Mouse (Mus musculus) embryonic fibroblast, embryonic 13.5 days (primary cell): ENCODE measurements at regions not wholly inside any gene's neighbourhood (a gene's known extent, or its start where the extent isn't known, plus 50 kb on each side); places are given as distances from the start of the nearest gene placed in this dataset.

Experiments used
- H3K27ac ChIP-seq: 2 replicates; pipeline ENCODE4 v1.5.1; 2012; ENCODE audit warnings: low read length, control low read depth, inconsistent platforms; ENCODE audit not compliant: insufficient read depth
- H3K4me1 ChIP-seq: 2 replicates; pipeline ENCODE4 v1.6.1; 2011; ENCODE audit warnings: low read length; ENCODE audit not compliant: control insufficient read depth, insufficient read depth
- H3K4me3 ChIP-seq: 2 replicates; pipeline ENCODE4 v1.5.1; 2011; ENCODE audit warnings: mild to moderate bottlenecking, control low read depth, low read length; ENCODE audit not compliant: insufficient read depth
- CTCF ChIP-seq: IDR thresholded peaks from 2 replicates; pipeline ENCODE4 v1.5.1; 2011; ENCODE audit warnings: mild to moderate bottlenecking, control low read depth, low read length, moderate library complexity, borderline replicate concordance; ENCODE audit not compliant: insufficient read depth
- POLR2A ChIP-seq: IDR thresholded peaks from 2 replicates; pipeline ENCODE4 v1.6.1; 2011; ENCODE audit warnings: low read depth, mild to moderate bottlenecking, control low read depth, low read length, moderate library complexity

DNA sequence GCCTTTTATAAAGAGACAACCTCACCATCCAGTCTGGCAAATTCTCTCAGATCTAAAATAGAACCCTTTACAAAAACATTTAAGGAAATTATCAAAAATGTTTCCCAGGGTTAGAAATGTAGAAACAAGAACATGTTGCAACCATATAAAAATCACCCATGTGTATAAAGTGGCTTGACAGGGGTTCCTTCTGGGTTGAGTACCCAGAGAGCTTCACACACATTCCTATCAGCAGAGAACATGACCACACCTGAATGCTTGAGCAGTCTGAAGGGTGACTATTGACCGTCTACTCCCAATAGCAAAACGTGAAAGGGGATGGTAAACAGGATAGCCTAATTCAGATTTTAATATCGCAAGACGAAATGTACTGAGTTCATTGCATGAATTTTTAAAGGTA, 57.8 kb upstream of the Zfand5 start:
- no peaks in the 10 kb centered on the region for H3K4me1 ChIP-seq
- H3K4me3 ChIP-seq, result no peak overlapping the region
- no peak for TF ChIP-seq POLR2A
- TF ChIP-seq CTCF, result no peak
- H3K27ac ChIP-seq, result no peak overlapping the region

DNA sequence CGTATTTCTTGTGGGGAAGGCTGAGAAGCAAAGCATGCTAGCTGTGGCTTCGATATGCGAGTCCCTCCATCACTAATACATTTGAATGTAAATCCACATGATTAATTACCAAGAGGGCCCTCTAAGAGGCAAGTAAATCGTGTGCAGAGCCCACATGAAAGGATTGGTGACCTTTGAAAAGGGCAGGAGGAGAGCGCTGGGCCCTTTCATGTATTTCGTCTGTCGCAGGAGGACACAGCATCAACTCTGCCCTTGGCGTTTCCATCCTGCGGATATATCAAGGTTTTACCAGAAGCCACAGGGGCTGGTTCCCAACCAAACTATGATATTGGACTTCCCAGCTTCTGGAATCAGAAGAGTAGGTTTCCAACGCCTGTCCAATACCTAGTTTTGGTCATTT, 78.6 kb upstream of the Zfand5 start:
- Histone ChIP-seq H3K27ac (no peak overlapping the region), H3K4me1 (no peaks in the 10 kb centered on the region), H3K4me3 (no peak overlapping the region)
- TF ChIP-seq POLR2A (no peak), CTCF (no peak)

DNA sequence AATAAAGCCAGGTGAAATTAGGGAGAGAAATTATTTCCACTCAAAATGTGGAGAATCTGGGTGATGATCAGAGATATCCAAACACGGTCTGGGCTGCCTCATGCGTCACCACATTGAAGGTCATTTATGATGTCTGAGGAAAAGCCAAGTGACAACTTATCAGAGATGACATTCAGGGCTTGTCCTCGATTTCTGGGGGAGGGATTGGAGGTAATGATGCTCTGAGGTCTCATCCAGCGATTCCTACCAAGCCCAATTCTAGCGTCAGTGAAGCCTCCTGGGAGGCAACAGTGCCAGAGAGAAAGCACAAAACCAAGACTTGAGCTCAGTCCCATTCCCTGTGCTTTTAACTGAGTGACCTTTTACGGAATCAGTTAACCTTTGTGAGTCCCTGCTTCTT, 79.5 kb upstream of the Zfand5 start:
- no peak overlapping the region for H3K27ac ChIP-seq
- H3K4me1 ChIP-seq, result no peaks in the 10 kb centered on the region
- H3K4me3 ChIP-seq, result no peak overlapping the region
- TF ChIP-seq POLR2A (no peak), CTCF (no peak)

DNA sequence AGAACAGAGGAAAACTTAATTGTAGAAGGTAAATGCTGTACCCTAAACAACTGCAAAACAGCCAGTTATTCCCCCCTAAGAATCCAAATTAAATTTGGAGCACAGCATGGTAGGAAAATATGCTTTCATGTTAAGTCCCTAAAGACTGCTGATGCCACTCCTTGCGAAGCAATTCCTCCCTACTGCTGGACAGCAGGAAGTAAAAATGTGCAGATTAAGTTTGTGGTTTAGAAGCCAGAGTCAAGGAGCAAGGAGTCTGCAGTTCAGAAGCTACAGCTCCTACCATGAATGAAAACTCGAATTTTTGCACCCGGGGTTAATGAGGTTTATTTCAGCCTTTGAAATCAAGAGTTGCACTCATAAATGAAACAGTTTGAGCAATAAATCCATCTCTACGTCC, 82.9 kb upstream of the Zfand5 start:
- no peak for TF ChIP-seq POLR2A
- TF ChIP-seq CTCF, result no peak
- Histone ChIP-seq H3K4me3 (no peak overlapping the region), H3K27ac (no peak overlapping the region), H3K4me1 (no peaks in the 10 kb centered on the region)

GRCm38 (mm10) chr19:21186656-21187055, 85.4 kb upstream of the Zfand5 start:
- Histone ChIP-seq H3K4me1 (no peaks in the 10 kb centered on the region), H3K4me3 (no peak overlapping the region), H3K27ac (no peak overlapping the region)
- TF ChIP-seq CTCF (no peak), POLR2A (no peak)

DNA sequence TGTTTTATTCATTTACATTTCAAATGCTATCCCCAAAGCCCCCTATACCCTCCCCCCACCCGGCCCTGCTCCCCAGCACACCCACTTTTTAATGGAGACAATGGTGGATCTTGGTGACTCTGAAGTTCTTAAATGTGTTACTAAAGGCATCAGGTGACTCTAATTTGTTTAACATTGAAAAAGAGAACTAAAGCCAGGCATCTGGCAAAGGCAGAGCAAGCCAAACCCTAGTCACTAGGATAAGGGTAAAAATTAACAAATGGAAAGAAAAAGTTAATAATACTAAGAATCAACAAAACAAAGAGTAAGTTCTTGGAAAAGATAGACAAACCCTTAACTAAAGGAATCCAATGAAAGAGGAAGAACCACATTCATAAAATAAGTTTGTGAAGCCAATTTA, 86.1 kb upstream of the Zfand5 start:
- Histone ChIP-seq H3K4me3 (no peak overlapping the region), H3K4me1 (no peaks in the 10 kb centered on the region), H3K27ac (no peak overlapping the region)
- no peak for TF ChIP-seq CTCF
- no peak for TF ChIP-seq POLR2A

- H3K27ac ChIP-seq, result no peak overlapping the region
- TF ChIP-seq POLR2A (no peak), CTCF (no peak)
- H3K4me3 ChIP-seq, result no peak overlapping the region
- H3K4me1 ChIP-seq, result no peaks in the 10 kb centered on the region
Observed at GRCm38 (mm10) chr19:21183028-21183427, 89.0 kb upstream of the Zfand5 start.

DNA sequence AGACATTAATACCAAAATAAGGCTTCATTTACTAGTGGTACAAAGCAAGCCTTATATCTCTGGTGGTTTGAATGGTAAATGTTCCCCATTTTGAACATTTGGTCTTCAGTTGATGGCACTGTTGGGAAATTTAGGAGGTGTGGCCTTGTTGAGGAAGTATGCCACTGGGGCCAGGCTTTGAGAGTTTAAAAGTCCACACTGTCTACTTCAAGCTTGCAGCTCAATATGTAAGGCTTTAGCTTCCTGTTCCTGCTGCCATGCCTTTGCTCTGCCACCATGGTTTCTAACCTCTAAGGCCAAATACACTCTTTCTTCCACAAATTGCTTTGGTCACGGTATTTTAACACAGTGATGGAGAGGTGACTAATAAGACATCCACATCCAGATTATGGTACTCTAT, 92.2 kb upstream of the Zfand5 start:
- Histone ChIP-seq H3K4me3 (no peak overlapping the region), H3K4me1 (no peaks in the 10 kb centered on the region), H3K27ac (no peak overlapping the region)
- no peak for TF ChIP-seq CTCF
- no peak for TF ChIP-seq POLR2A

DNA sequence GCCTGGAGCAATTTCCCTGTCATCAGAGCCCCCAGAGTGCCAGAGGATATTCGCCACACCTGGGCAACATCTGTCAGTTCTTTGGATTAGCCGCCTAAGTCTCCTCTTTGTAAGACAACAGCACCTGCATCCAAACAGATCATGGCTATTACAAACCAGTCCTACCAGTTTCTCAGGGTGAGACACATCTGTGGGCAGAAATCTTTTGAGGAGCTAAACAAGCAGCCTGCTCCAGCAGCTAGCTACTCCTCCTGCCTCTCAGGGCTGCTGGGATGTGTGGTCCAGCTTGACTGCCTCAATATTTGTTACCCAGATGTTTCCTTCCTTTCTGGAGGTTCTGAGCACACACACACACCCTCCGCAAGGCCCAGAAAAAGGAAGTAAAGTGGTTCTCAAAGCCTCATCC, 96.6 kb upstream of the Zfand5 start:
- TF ChIP-seq CTCF, result no peak
- TF ChIP-seq POLR2A, result no peak
- H3K4me3 ChIP-seq, result no peak overlapping the region
- no peak overlapping the region for H3K27ac ChIP-seq
- no peaks in the 10 kb centered on the region for H3K4me1 ChIP-seq

- H3K27ac ChIP-seq, result no peak overlapping the region
- TF ChIP-seq POLR2A, result no peak
- no peak for TF ChIP-seq CTCF
- no peak overlapping the region for H3K4me3 ChIP-seq
- H3K4me1 ChIP-seq, result no peaks in the 10 kb centered on the region
Observed at GRCm38 (mm10) chr19:21174636-21175035, 97.4 kb upstream of the Zfand5 start.

GRCm38 (mm10) chr19:21173896-21174483, 98.1 kb upstream of the Zfand5 start:
- no peak overlapping the region for H3K4me3 ChIP-seq
- TF ChIP-seq POLR2A (no peak), CTCF (no peak)
- no peak overlapping the region for H3K27ac ChIP-seq
- no peaks in the 10 kb centered on the region for H3K4me1 ChIP-seq

- TF ChIP-seq CTCF, result no peak
- no peak for TF ChIP-seq POLR2A
- H3K4me3 ChIP-seq, result no peak overlapping the region
- no peak overlapping the region for H3K27ac ChIP-seq
- no peaks in the 10 kb centered on the region for H3K4me1 ChIP-seq
Observed at GRCm38 (mm10) chr19:21171191-21171590, 100.9 kb upstream of the Zfand5 start.
